Mouse (Mus musculus) CH12.LX (cell line): Measurements from ENCODE around the gene Kctd19.

Experiments used
- CTCF ChIP-seq, 2 experiments: IDR thresholded peaks in 1 of 2; conservative IDR thresholded peaks in 1 of 2; 2 replicates each; pipeline ENCODE4 v1.5.1; 2011 to 2012; ENCODE audit warnings: low read depth in 2 of 2, low read length in 2 of 2, improper control_type of control experiment in 1 of 2, inconsistent platforms in 1 of 2, mild to moderate bottlenecking in 1 of 2, moderate library complexity in 1 of 2
- E2F4 ChIP-seq: IDR thresholded peaks from 2 replicates; pipeline ENCODE4 v1.6.1; 2011; ENCODE audit warnings: low read depth, low read length, improper control_type of control experiment; ENCODE audit not compliant: insufficient replicate concordance
- HCFC1 ChIP-seq: IDR thresholded peaks from 2 replicates; pipeline ENCODE4 v1.6.1; 2012; ENCODE audit warnings: low read depth, mild to moderate bottlenecking, inconsistent platforms, low read length, improper control_type of control experiment
- JUND ChIP-seq: conservative IDR thresholded peaks from 2 replicates; pipeline ENCODE4 v1.6.1; 2011; ENCODE audit warnings: low read depth, low read length, improper control_type of control experiment
- MAFK ChIP-seq: IDR thresholded peaks from 2 replicates; pipeline ENCODE4 v1.6.1; 2011; ENCODE audit warnings: low read length, improper control_type of control experiment; ENCODE audit not compliant: insufficient replicate concordance
- MAZ ChIP-seq: IDR thresholded peaks from 2 replicates; pipeline ENCODE4 v1.6.1; 2012; ENCODE audit warnings: low read depth, mild to moderate bottlenecking, inconsistent platforms, low read length, improper control_type of control experiment, moderate library complexity
- MXI1 ChIP-seq: IDR thresholded peaks from 2 replicates; pipeline ENCODE4 v1.6.1; 2011; ENCODE audit warnings: mild to moderate bottlenecking, low read depth, low read length, improper control_type of control experiment
- NELFE ChIP-seq: IDR thresholded peaks from 2 replicates; pipeline ENCODE4 v1.6.1; 2011; ENCODE audit warnings: low read depth, low read length, improper control_type of control experiment
- POLR2A ChIP-seq: IDR thresholded peaks from 2 replicates; pipeline ENCODE4 v1.6.1; 2011; ENCODE audit warnings: low read depth, mild to moderate bottlenecking, improper control_type of control experiment, low read length
- RAD21 ChIP-seq: IDR thresholded peaks from 2 replicates; pipeline ENCODE4 v1.6.1; 2011; ENCODE audit warnings: low read depth, mild to moderate bottlenecking, low read length, improper control_type of control experiment, moderate library complexity
- UBTF ChIP-seq: IDR thresholded peaks from 2 replicates; pipeline ENCODE4 v1.6.1; 2012; ENCODE audit warnings: low read depth, mild to moderate bottlenecking, inconsistent platforms, low read length, improper control_type of control experiment, moderate library complexity
- USF1 ChIP-seq: IDR thresholded peaks from 2 replicates; pipeline ENCODE4 v1.6.1; 2014; ENCODE audit warnings: low read depth, mild to moderate bottlenecking, inconsistent platforms, low read length, improper control_type of control experiment
- ZC3H11A ChIP-seq: IDR thresholded peaks from 2 replicates; pipeline ENCODE4 v1.6.1; 2012; ENCODE audit warnings: low read depth, mild to moderate bottlenecking, inconsistent platforms, low read length, improper control_type of control experiment

DNA sequence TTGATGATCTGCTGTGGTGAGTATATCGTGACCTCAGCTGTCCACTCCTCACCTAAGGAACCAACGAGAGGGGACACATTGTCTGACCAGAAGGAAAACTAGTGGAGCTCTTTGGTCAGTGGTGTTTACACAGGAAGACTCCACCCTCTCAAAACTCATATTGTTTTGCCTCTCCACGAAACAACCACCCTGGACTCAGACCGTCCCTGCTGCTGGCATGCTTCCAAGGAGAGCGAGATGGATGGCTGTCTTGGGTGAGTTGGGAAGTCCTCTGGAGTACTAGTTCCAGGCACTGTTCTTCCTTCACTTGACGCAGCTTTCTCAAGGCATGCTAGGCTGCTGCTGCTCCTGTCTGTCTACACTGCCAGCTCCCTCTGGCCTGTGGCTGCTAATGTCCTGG lies 24.2 kb downstream of the Kctd19 start:
- TF ChIP-seq ZC3H11A (no peak), MXI1 (no peak), CTCF (conservative IDR thresholded peaks at IDR 0.05 in 1 of 2, IDR thresholded peaks at IDR 0.05 in 1 of 2; ENCODE audit: low read depth in 2 of 2, low read length in 2 of 2) (no peak), USF1 (no peak), NELFE (no peak), MAFK (no peak), MAZ (no peak), RAD21 (no peak), HCFC1 (no peak), JUND (no peak), POLR2A (no peak), E2F4 (no peak), UBTF (no peak)
